Mouse (Mus musculus) kidney, postnatal 0 days (tissue): ENCODE measurements around the gene Strbp. TPM values are rescaled to one million over a fixed set of nuclear protein-coding genes. Genes with fewer than 3 reads are reported as not detected.

ENCODE experiments used
- ATAC-seq: fragments of 200-750 bp; cut with Nextera tagmentation; replicated peaks from 2 replicates; pipeline ENCODE4 v1.8.0; 2017; ENCODE audit warnings: low read depth, moderate number of reproducible peaks, moderate TSS enrichment, moderate library complexity; ENCODE audit not compliant: low FRiP score
- DNase-seq: peaks from one replicate; pipeline ENCODE4 v3.0.0-alpha.2; 2016; ENCODE audit warnings: low spot score
- H3K27ac ChIP-seq: fragments of 300-500 bp; sonication (generic); 2 replicates; pipeline ENCODE4 v1.5.1; 2014; ENCODE audit warnings: mild to moderate bottlenecking
- H3K27me3 ChIP-seq: fragments of 300-500 bp; sonication (generic); 2 replicates; pipeline ENCODE4 v1.6.1; 2014; ENCODE audit warnings: low read length, mixed read lengths; ENCODE audit not compliant: insufficient read depth
- H3K36me3 ChIP-seq: fragments of 300-500 bp; sonication (generic); 2 replicates; pipeline ENCODE4 v1.6.1; 2014; ENCODE audit warnings: low read length, mixed read lengths; ENCODE audit not compliant: insufficient read depth
- H3K4me1 ChIP-seq: fragments of 300-500 bp; sonication (generic); replicated peaks from 2 replicates; pipeline ENCODE4 v1.6.1; 2014; ENCODE audit warnings: antibody characterized with exemption, low read length, mixed read lengths; ENCODE audit not compliant: insufficient read depth
- H3K4me2 ChIP-seq: fragments of 300-500 bp; sonication (generic); 2 replicates; pipeline ENCODE4 v1.6.1; 2014; ENCODE audit warnings: mild to moderate bottlenecking, low read length, moderate library complexity, mixed read lengths
- H3K4me3 ChIP-seq: fragments of 300-500 bp; sonication (generic); replicated peaks from 2 replicates; pipeline ENCODE4 v1.5.1; 2014; ENCODE audit warnings: low read depth, low read length
- H3K9ac ChIP-seq: fragments of 300-500 bp; sonication (generic); 2 replicates; pipeline ENCODE4 v1.6.1; 2014; ENCODE audit warnings: low read depth, low read length
- H3K9me3 ChIP-seq: fragments of 300-500 bp; sonication (generic); replicated peaks from 2 replicates; pipeline ENCODE4 v1.6.1; 2016; ENCODE audit warnings: low read length, inconsistent platforms, mixed read lengths
- CTCF ChIP-seq: IDR thresholded peaks from 2 replicates; pipeline ENCODE4 v1.5.1; 2016; ENCODE audit warnings: antibody characterized with exemption, low read depth, mild to moderate bottlenecking, moderate library complexity
- WGBS: fragments of 180-500 bp; shearing (Covaris S2); extraction: QIAGEN DNeasy Blood & Tissue Kit; methylation state at CpG from one replicate; pipeline ENCODE4 v1.1.7; 2014; 5-methylcytosine and 5-hydroxymethylcytosine counted together
- microRNA-seq: library from miRNA; unstranded; fragments of <30 nt; microRNA quantifications from one replicate; pipeline ENCODE4, GENCODE M21; 2016
- polyA plus RNA-seq: library from polyadenylated mRNA; unstranded; fragments of >200 nt; fragmentation: Nextera tagmentation; extraction: Ambion mirVana; gene quantifications from 2 replicates; pipeline ENCODE4 v1.2.1, GENCODE M21; 2015

Strbp gene
- polyA plus RNA-seq, 1 experiment from 2014 or later: 42.0 TPM

- peak overlapping the region; percentile 95 for H3K9ac ChIP-seq
- H3K4me1 ChIP-seq: peaks cover 5% of the 10 kb centered on the region; the same call in 1 of the 2 replicates
- ATAC-seq (peak; percentile 84), DNase-seq (no peak)
- peak overlapping the region; percentile 77 for H3K4me2 ChIP-seq
- 1% methylated on average over 19 of the region's 24 CpGs for WGBS
- peak overlapping the region; percentile 89 for H3K27ac ChIP-seq
- no peak for TF ChIP-seq CTCF
- H3K36me3 ChIP-seq: no peaks in the 10 kb centered on the region
- no peaks in the 10 kb centered on the region for H3K9me3 ChIP-seq
- H3K27me3 ChIP-seq: no peaks in the 10 kb centered on the region
- H3K4me3 ChIP-seq: peak overlapping the region; percentile 90
These were observed 251.3 kb downstream of the Strbp start for GRCm38 (mm10) chr2:37452376-37452760.

GRCm38 (mm10) chr2:37451667-37452375, 251.8 kb downstream of the Strbp start:
- Histone ChIP-seq H3K4me1 (peaks cover 5% of the 10 kb centered on the region; the same call in 1 of the 2 replicates), H3K27ac (peak overlapping the region; percentile 89), H3K9ac (peak overlapping the region; percentile 95), H3K4me3 (peak overlapping the region; percentile 90), H3K27me3 (no peaks in the 10 kb centered on the region), H3K36me3 (no peaks in the 10 kb centered on the region), H3K9me3 (no peaks in the 10 kb centered on the region), H3K4me2 (peak overlapping the region; percentile 77)
- 9% methylated on average over 32 of the region's 44 CpGs for WGBS
- TF ChIP-seq CTCF: no peak
- peak; percentile 99 for ATAC-seq
- DNase-seq: peak; percentile 97

- Histone ChIP-seq H3K36me3 (no peaks in the 10 kb centered on the region), H3K27ac (peak within 1 kb of the TSS; percentile 88), H3K4me2 (peak within 1 kb of the TSS; percentile 57), H3K4me3 (peak within 1 kb of the TSS; percentile 76), H3K9me3 (no peaks in the 10 kb centered on the region), H3K4me1 (no peaks in the 10 kb centered on the region; the same call in 1 of the 2 replicates), H3K9ac (peak within 1 kb of the TSS; percentile 86), H3K27me3 (no peaks in the 10 kb centered on the region)
- WGBS: under 1% methylated on average over 51 of the region's 51 CpGs
- TF ChIP-seq CTCF: 0 out of 2 replicates have a peak, but pooled peaks have one; percentile 0
- peak; percentile 98 for DNase-seq
- peak; percentile 99 for ATAC-seq
These were observed 260.8 kb downstream of the Strbp start, which contains the start of the genes Zbtb26, Zbtb6 and Rabgap1 for GRCm38 (mm10) chr2:37442611-37443591. Gene Zbtb26 (minus strand): TSS chr2:37443135. Gene Zbtb6 (minus strand): TSS chr2:37443171. Gene Rabgap1 (plus strand): TSS chr2:37443279.

Small RNAs within 50 kb of the gene (microRNA-seq; reads per million reads assigned to microRNA genes)
- gene Mir5128: not detected

Other genes starting within 250 kb of the Strbp start
- 0.67 and 1.0 TPM in 2 replicates for gene Gpr21, start 187.5 kb downstream of the Strbp start, polyA plus RNA-seq
- gene Crb2, start 72.4 kb upstream of the Strbp start, polyA plus RNA-seq: 3.1 and 3.3 TPM in 2 replicates